Mouse (Mus musculus) limb, embryonic 14.5 days (tissue): ENCODE results near the gene Pdlim5. TPM values are rescaled to one million over a fixed set of nuclear protein-coding genes. Genes with fewer than 3 reads are reported as not detected.

Experiments
- ATAC-seq: fragments of 200-750 bp; cut with Nextera tagmentation; 2 replicates; pipeline ENCODE4 v1.8.0; 2017; ENCODE audit warnings: low read depth, moderate number of reproducible peaks, moderate TSS enrichment; ENCODE audit not compliant: low FRiP score
- DNase-seq: peaks from one replicate; pipeline ENCODE4 v3.0.0-alpha.2; 2015; ENCODE audit warnings: low spot score
- H3K27ac ChIP-seq: fragments of 300-500 bp; sonication (generic); replicated peaks from 2 replicates; pipeline ENCODE4 v1.5.1; 2014; ENCODE audit warnings: low read depth, mild to moderate bottlenecking, low read length, moderate library complexity, mixed read lengths
- H3K27me3 ChIP-seq: fragments of 300-500 bp; sonication (generic); 2 replicates; pipeline ENCODE4 v1.6.1; 2014; ENCODE audit warnings: low read length, mixed read lengths; ENCODE audit not compliant: control insufficient read depth, insufficient read depth
- H3K36me3 ChIP-seq: fragments of 300-500 bp; sonication (generic); 2 replicates; pipeline ENCODE4 v1.6.1; 2014; ENCODE audit warnings: mild to moderate bottlenecking, low read length, moderate library complexity, mixed read lengths; ENCODE audit not compliant: control insufficient read depth, insufficient read depth
- H3K4me1 ChIP-seq: fragments of 300-500 bp; sonication (generic); 2 replicates; pipeline ENCODE4 v1.6.1; 2014; ENCODE audit warnings: antibody characterized with exemption, low read length, mixed read lengths; ENCODE audit not compliant: control insufficient read depth, insufficient read depth
- H3K4me2 ChIP-seq: fragments of 300-500 bp; sonication (generic); replicated peaks from 2 replicates; pipeline ENCODE4 v1.6.1; 2014; ENCODE audit warnings: low read depth, mild to moderate bottlenecking, low read length, moderate library complexity; ENCODE audit not compliant: severe bottlenecking
- H3K4me3 ChIP-seq: fragments of 300-500 bp; sonication (generic); replicated peaks from 2 replicates; pipeline ENCODE4 v1.5.1; 2014; ENCODE audit warnings: low read length
- H3K9ac ChIP-seq: fragments of 300-500 bp; sonication (generic); 2 replicates; pipeline ENCODE4 v1.6.1; 2014; ENCODE audit warnings: mild to moderate bottlenecking, low read depth, low read length, moderate library complexity; ENCODE audit not compliant: severe bottlenecking
- H3K9me3 ChIP-seq: fragments of 300-500 bp; sonication (generic); 2 replicates; pipeline ENCODE4 v1.6.1; 2016; ENCODE audit warnings: low read length; ENCODE audit not compliant: control insufficient read depth
- POLR2A ChIP-seq: fragments of 200-500 bp; IDR thresholded peaks from 2 replicates; pipeline ENCODE4 v1.8.0; 2012; ENCODE audit warnings: inconsistent platforms, mild to moderate bottlenecking, moderate library complexity, borderline replicate concordance; ENCODE audit not compliant: insufficient read depth, insufficient read length; ENCODE audit errors: extremely low read depth
- WGBS: fragments of 180-500 bp; shearing (Covaris S2); extraction: QIAGEN DNeasy Blood & Tissue Kit; methylation state at CpG from one replicate; pipeline ENCODE4 v1.1.7; 2014; 5-methylcytosine and 5-hydroxymethylcytosine counted together
- polyA plus RNA-seq, 2 experiments: library from polyadenylated mRNA; depleted of rRNA in 1 of 2; stranded (reverse) in 1 of 2; unstranded in 1 of 2; fragments of >200 nt; fragmentation: Nextera tagmentation in 1 of 2; extraction: Ambion mirVana in 1 of 2; gene quantifications; 2 replicates each; pipeline versions ENCODE4 v1.2.1 to v1.2.3; 2012 to 2014

The Pdlim5 gene
- polyA plus RNA-seq, 2 experiments, result 37.9 TPM

DNA sequence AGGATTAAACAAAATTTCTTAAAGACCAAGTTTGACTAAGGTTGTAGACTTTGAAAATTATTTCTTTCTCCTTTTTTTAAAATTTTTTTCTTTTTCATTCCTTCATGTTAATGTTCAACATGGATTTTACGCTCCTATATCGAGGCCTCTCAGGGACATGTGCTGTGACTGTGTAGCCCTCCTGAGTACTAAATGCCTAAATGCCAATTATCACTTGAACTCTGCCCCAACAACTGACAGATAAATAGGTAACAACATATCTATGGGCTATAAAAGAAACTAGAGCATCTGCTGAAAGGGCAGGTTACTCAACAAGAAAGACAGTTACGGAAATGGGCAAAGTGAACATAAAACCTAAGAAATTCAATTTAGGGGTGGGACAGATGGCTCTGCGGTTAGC is 9.0 kb downstream of the Pdlim5 start:
- 83% methylated on average over 4 of the region's 4 CpGs for WGBS
- H3K9me3 ChIP-seq, result no peaks in the 10 kb centered on the region
- H3K27ac ChIP-seq, result no peak overlapping the region
- no peaks in the 10 kb centered on the region for H3K36me3 ChIP-seq
- H3K4me3 ChIP-seq, result no peak overlapping the region
- H3K4me2 ChIP-seq, result no peak overlapping the region
- H3K4me1 ChIP-seq, result 0 out of 2 replicates have a peak, but pooled peaks cover 4% of the 10 kb centered on the region
- no peak for DNase-seq
- no peaks in the 10 kb centered on the region for H3K27me3 ChIP-seq
- no peak overlapping the region for H3K9ac ChIP-seq
- no peak for TF ChIP-seq POLR2A
- ATAC-seq, result no peak

- no peaks in the 10 kb centered on the region for H3K27me3 ChIP-seq
- no peak overlapping the region for H3K4me2 ChIP-seq
- H3K27ac ChIP-seq, result no peak overlapping the region
- no peaks in the 10 kb centered on the region for H3K36me3 ChIP-seq
- H3K4me1 ChIP-seq, result 0 out of 2 replicates have a peak, but pooled peaks cover 4% of the 10 kb centered on the region
- H3K4me3 ChIP-seq, result no peak overlapping the region
- H3K9me3 ChIP-seq, result no peaks in the 10 kb centered on the region
- H3K9ac ChIP-seq, result no peak overlapping the region
- no peak for TF ChIP-seq POLR2A
- ATAC-seq (no peak), DNase-seq (no peak)
- 80% methylated on average over 2 of the region's 2 CpGs for WGBS
Observed at GRCm38 (mm10) chr3:142385690-142386089, 9.8 kb downstream of the Pdlim5 start.

DNA sequence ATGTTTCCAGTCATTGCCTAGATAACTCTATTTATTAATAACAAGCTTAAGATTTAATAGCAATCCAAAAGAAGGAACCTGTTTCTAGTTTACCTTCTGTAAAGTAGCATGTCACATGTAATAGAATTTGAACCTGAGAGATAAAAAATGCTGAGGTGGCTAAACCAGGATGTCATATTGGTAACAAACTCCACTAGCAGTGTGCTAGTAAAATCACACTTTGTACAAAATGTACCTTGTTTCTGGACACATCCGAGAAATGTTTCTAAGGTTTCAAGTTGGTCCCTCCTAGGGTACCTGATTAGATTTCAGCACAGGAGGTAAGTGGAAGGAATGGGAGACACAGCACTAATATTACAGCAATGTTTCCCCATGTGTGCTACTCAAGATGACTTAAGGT is 18.9 kb downstream of the Pdlim5 start:
- no peak for DNase-seq
- no peaks in the 10 kb centered on the region for H3K36me3 ChIP-seq
- no peak overlapping the region for H3K4me2 ChIP-seq
- peaks cover 4% of the 10 kb centered on the region; the same call in 1 of the 2 replicates for H3K4me1 ChIP-seq
- no peak for ATAC-seq
- TF ChIP-seq POLR2A, result no peak
- H3K9ac ChIP-seq, result no peak overlapping the region
- H3K9me3 ChIP-seq, result no peaks in the 10 kb centered on the region
- no peak overlapping the region for H3K27ac ChIP-seq
- WGBS, result 74% methylated on average over 1 of the region's 1 CpGs
- H3K4me3 ChIP-seq, result no peak overlapping the region
- no peaks in the 10 kb centered on the region for H3K27me3 ChIP-seq

DNA sequence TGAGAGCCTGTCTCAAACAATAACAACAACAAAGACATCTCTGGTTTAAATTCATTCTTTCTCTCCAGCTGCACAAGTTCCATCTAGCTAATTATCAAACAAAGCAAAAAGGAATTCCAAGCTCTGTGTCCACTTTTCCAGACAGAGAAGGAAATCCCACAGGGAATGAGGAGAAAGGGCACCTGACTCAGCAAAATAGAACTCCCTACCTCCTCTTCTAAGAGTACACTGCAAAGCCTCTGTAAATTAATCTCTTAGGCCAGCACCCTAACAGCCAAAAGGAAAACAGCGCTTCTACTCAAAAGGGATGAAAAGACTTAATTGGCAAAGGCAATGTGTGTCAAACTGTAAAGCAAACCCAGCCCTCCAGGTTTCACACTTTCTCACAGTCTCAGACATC is 20.4 kb downstream of the Pdlim5 start:
- WGBS, result 40% methylated on average over 1 of the region's 1 CpGs
- no peak for TF ChIP-seq POLR2A
- H3K9me3 ChIP-seq, result no peaks in the 10 kb centered on the region
- ATAC-seq (no peak), DNase-seq (no peak)
- no peaks in the 10 kb centered on the region for H3K36me3 ChIP-seq
- no peak overlapping the region for H3K4me2 ChIP-seq
- H3K27me3 ChIP-seq, result no peaks in the 10 kb centered on the region
- no peak overlapping the region for H3K27ac ChIP-seq
- H3K9ac ChIP-seq, result no peak overlapping the region
- H3K4me1 ChIP-seq, result peaks cover 4% of the 10 kb centered on the region; the same call in 1 of the 2 replicates
- no peak overlapping the region for H3K4me3 ChIP-seq

GRCm38 (mm10) chr3:142372465-142373147 is 22.9 kb downstream of the Pdlim5 start:
- WGBS, result 64% methylated on average over 6 of the region's 6 CpGs
- DNase-seq, result no peak
- H3K9ac ChIP-seq, result no peak overlapping the region
- H3K27me3 ChIP-seq, result no peaks in the 10 kb centered on the region
- no peak for ATAC-seq
- no peak for TF ChIP-seq POLR2A
- no peak overlapping the region; the same call in 1 of the 2 replicates for H3K27ac ChIP-seq
- H3K9me3 ChIP-seq, result no peaks in the 10 kb centered on the region
- H3K4me3 ChIP-seq, result no peak overlapping the region
- H3K4me1 ChIP-seq, result peaks cover 4% of the 10 kb centered on the region; the same call in 1 of the 2 replicates
- no peaks in the 10 kb centered on the region for H3K36me3 ChIP-seq
- no peak overlapping the region for H3K4me2 ChIP-seq
